Mouse (Mus musculus) CH12.LX (cell line): ENCODE data around the gene Mthfs.

Source experiments
- CHD2 ChIP-seq: IDR thresholded peaks from 2 replicates; pipeline ENCODE4 v1.6.1; 2011; ENCODE audit warnings: low read length, improper control_type of control experiment
- CTCF ChIP-seq, 2 experiments: IDR thresholded peaks in 1 of 2; conservative IDR thresholded peaks in 1 of 2; 2 replicates each; pipeline ENCODE4 v1.5.1; 2011 to 2012; ENCODE audit warnings: low read depth in 2 of 2, low read length in 2 of 2, improper control_type of control experiment in 1 of 2, inconsistent platforms in 1 of 2, mild to moderate bottlenecking in 1 of 2, moderate library complexity in 1 of 2
- ELF1 ChIP-seq: IDR thresholded peaks from 2 replicates; pipeline ENCODE4 v1.6.1; 2014; ENCODE audit warnings: low read depth, mild to moderate bottlenecking, inconsistent platforms, low read length, improper control_type of control experiment
- PAX5 ChIP-seq: IDR thresholded peaks from 2 replicates; pipeline ENCODE4 v1.6.1; 2012; ENCODE audit warnings: low read length, inconsistent platforms, mixed read lengths
- POLR2A ChIP-seq: IDR thresholded peaks from 2 replicates; pipeline ENCODE4 v1.6.1; 2011; ENCODE audit warnings: low read depth, mild to moderate bottlenecking, improper control_type of control experiment, low read length
- RCOR1 ChIP-seq: conservative IDR thresholded peaks from 2 replicates; pipeline ENCODE4 v1.6.1; 2012; ENCODE audit warnings: low read depth, mild to moderate bottlenecking, inconsistent platforms, low read length, improper control_type of control experiment
- SIN3A ChIP-seq: IDR thresholded peaks from 2 replicates; pipeline ENCODE4 v1.6.1; 2012; ENCODE audit warnings: low read length, improper control_type of control experiment, inconsistent platforms

GRCm38 (mm10) chr9:89264571-89264970 is 54.1 kb downstream of the Mthfs start:
- TF ChIP-seq ELF1 (no peak), RCOR1 (no peak), POLR2A (no peak), CTCF (conservative IDR thresholded peaks at IDR 0.05 in 1 of 2, IDR thresholded peaks at IDR 0.05 in 1 of 2; ENCODE audit: low read depth in 2 of 2, low read length in 2 of 2) (no peak), PAX5 (no peak), CHD2 (no peak), SIN3A (no peak)
